Mouse (Mus musculus): ENCODE measurements around the gene Srgap3.

- no peak for TF ChIP-seq CTCF (IDR thresholded peaks at IDR 0.05; ENCODE audit: low read depth)
- TF ChIP-seq EP300 (IDR thresholded peaks at IDR 0.05; ENCODE audit: low read depth) = no peak
Measured at GRCm38 (mm10) chr6:112929291-112929984, 17.6 kb downstream of the Srgap3 start.

Measured in liver, postnatal 0 days (tissue).